Mouse (Mus musculus) bone marrow macrophage, adult 2 months (primary cell): Measurements from ENCODE around the gene Ttbk2.

ENCODE experiments used
- CTCF ChIP-seq: IDR thresholded peaks from 2 replicates; pipeline ENCODE4 v1.5.1; 2012; ENCODE audit warnings: low read depth, mild to moderate bottlenecking, low read length, moderate library complexity
- POLR2A ChIP-seq: IDR thresholded peaks from 2 replicates; pipeline ENCODE4 v1.6.1; 2012; ENCODE audit warnings: mild to moderate bottlenecking, low read depth, low read length, borderline replicate concordance

DNA sequence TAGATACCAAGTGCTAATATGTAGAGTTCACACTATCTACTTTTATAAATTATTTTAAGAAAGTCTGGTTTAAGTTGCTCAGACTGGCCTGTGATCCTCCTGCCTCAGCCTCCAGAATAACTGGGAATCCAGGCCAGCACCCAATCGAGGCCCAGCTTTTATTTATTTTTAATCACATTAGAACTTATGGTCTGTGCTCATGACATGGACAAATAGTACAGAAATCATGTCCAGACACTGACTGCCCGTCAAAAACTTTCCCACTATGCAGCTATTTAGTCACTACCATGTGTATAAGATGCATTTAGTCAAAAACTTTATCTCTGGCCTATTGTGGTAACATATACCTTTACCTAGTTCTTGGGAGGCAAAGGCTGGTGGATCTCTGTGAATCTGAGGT is 128.5 kb downstream of the Ttbk2 start:
- TF ChIP-seq POLR2A (no peak), CTCF (no peak)
